Mouse (Mus musculus) neural tube, embryonic 12.5 days (tissue): Measurements from ENCODE around the gene Socs1. TPM values are rescaled to one million over a fixed set of nuclear protein-coding genes. Genes with fewer than 3 reads are reported as not detected.
"Not testable (repeated sequence)": the region's sequence is repeated elsewhere in the genome, so short reads cannot be mapped to it uniquely, and the experiment has no call there.

Source experiments
- ATAC-seq: fragments of 200-750 bp; cut with Nextera tagmentation; 2 replicates; pipeline ENCODE4 v1.8.0; 2017; ENCODE audit warnings: low read depth, mild to moderate bottlenecking, moderate TSS enrichment, moderate library complexity; ENCODE audit not compliant: low FRiP score
- H3K27ac ChIP-seq: fragments of 300-500 bp; sonication (generic); 2 replicates; pipeline ENCODE4 v1.5.1; 2016
- H3K27me3 ChIP-seq: fragments of 300-500 bp; sonication (generic); replicated peaks from 2 replicates; pipeline ENCODE4 v1.6.1; 2016; ENCODE audit warnings: mild to moderate bottlenecking
- H3K36me3 ChIP-seq: fragments of 300-500 bp; sonication (generic); 2 replicates; pipeline ENCODE4 v1.6.1; 2016; ENCODE audit warnings: mild to moderate bottlenecking
- H3K4me1 ChIP-seq: fragments of 300-500 bp; sonication (generic); 2 replicates; pipeline ENCODE4 v1.6.1; 2016
- H3K4me2 ChIP-seq: fragments of 300-500 bp; sonication (generic); replicated peaks from 2 replicates; pipeline ENCODE4 v1.6.1; 2016; ENCODE audit warnings: mild to moderate bottlenecking
- H3K4me3 ChIP-seq: fragments of 300-500 bp; sonication (generic); 2 replicates; pipeline ENCODE4 v1.5.1; 2016
- H3K9ac ChIP-seq: fragments of 300-500 bp; sonication (generic); 2 replicates; pipeline ENCODE4 v1.6.1; 2016; ENCODE audit warnings: mild to moderate bottlenecking
- H3K9me3 ChIP-seq: fragments of 300-500 bp; sonication (generic); 2 replicates; pipeline ENCODE4 v1.6.1; 2016; ENCODE audit warnings: mild to moderate bottlenecking
- WGBS: fragments of 180-500 bp; shearing (Covaris S2); methylation state at CpG from one replicate; pipeline ENCODE4 v1.1.7; 2016; 5-methylcytosine and 5-hydroxymethylcytosine counted together
- polyA plus RNA-seq: library from polyadenylated mRNA; unstranded; fragments of >200 nt; fragmentation: Nextera tagmentation; extraction: Ambion mirVana; gene quantifications from 2 replicates; pipeline ENCODE4 v1.2.1, GENCODE M21; 2016

The Socs1 gene
- polyA plus RNA-seq, 1 experiment from 2014 or later = 3.6 TPM

DNA sequence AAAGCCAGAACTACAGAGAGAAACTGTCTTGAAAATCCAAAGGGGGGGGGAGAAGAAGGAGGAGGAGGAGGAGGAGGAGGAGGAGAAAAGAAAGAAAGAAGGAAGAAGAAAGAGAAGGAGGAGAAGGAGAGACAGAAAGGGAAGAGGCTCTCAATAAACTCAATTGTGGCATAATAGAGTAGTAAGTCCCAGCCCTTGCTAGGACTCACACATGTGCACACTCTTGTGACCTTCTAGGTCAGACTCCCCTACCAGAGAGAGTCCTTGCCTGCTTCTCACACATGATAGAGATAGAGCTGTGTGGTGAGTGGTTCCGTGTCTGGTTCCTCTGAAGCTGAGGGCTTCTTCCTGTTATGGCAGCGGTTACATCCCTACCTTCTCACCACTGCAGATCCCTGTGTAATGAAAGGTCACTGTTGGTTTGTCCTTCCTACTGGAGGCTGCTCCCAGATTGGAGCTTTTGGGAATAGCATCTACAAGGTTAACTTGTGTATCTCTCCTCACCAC lies 27.6 kb upstream of the Socs1 start, which contains the start of gene Gm11172:
TSS of gene Gm11172 (plus strand) at position 51 of the 507 bp plus-strand sequence.
- Histone ChIP-seq H3K27ac (no peak within 1 kb of the TSS), H3K4me1 (no peaks in the 10 kb centered on the region), H3K27me3 (no peaks in the 10 kb centered on the region), H3K9ac (no peak within 1 kb of the TSS), H3K4me2 (no peak within 1 kb of the TSS), H3K9me3 (no peaks in the 10 kb centered on the region), H3K4me3 (no peak within 1 kb of the TSS), H3K36me3 (no peaks in the 10 kb centered on the region)
- 92% methylated on average over 2 of the region's 2 CpGs for WGBS
- ATAC-seq = no peak

DNA sequence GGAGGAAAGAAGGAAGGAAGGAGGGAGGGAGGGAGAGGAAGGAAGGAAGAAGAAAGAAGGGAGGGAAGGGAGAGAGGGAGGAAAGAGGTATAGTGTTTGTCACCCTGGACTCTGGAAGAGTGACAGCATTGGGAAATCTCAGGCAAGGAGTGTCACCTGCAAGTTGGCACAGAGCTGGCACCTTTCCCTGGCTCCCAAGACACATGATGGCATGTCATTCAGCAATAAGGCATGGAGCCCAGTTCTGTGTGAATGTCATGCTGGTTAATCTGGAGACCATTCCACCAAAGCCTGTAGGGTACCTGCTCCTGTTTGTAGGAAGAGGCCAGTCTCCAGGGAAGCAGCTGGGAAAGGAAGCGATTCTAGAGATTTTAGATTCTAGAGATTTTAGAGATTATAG lies 25.0 kb upstream of the Socs1 start:
- Histone ChIP-seq H3K4me3 (no peak overlapping the region), H3K36me3 (no peaks in the 10 kb centered on the region), H3K27ac (no peak overlapping the region), H3K4me1 (no peaks in the 10 kb centered on the region), H3K27me3 (no peaks in the 10 kb centered on the region), H3K9me3 (no peaks in the 10 kb centered on the region), H3K4me2 (no peak overlapping the region), H3K9ac (no peak overlapping the region)
- 97% methylated on average over 1 of the region's 1 CpGs for WGBS
- ATAC-seq = no peak

DNA sequence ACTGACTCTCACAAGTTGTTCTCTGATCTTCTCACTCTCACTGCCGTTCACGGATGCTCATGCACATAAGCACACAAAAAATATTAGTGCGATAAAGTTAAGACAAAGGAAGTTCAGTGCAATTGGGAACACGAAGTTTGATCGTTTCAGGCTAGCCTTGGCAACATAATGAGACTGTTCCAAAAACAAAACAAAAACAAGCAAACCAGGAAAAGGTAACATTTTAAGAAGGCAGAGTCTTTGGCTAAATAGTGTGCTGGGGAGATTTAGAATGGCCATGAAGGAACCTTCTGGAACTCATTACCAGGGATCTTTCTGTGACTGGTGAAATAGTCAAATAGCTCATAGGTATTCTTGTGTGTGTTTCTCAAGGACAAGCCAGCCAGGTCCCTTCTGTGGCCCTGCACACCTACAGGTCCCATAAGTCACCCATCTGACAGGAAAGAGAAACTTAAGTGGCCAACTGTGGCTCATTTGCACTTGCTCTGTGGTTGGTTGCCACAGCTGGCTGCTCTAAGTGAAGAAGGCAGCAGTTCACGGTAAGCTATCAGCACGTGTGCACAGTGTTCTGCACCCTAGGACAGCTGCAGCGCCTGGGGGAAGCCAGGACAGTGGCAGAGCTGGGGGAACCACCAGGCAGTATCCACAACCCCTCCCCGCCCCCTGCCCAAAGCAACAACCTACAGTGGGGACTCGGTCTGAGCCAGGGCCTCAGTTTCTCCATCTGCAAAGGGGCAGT lies 20.6 kb upstream of the Socs1 start, which contains the start of gene Prm1:
TSS of gene Prm1 (minus strand) at position 51 of the 739 bp plus-strand sequence.
- no peaks in the 10 kb centered on the region for H3K9me3 ChIP-seq
- ATAC-seq = no peak
- no peaks in the 10 kb centered on the region for H3K4me1 ChIP-seq
- no peak within 1 kb of the TSS for H3K4me2 ChIP-seq
- no peak within 1 kb of the TSS for H3K9ac ChIP-seq
- 80% methylated on average over 10 of the region's 10 CpGs for WGBS
- H3K27ac ChIP-seq = no peak within 1 kb of the TSS
- H3K27me3 ChIP-seq = no peaks in the 10 kb centered on the region
- H3K4me3 ChIP-seq = no peak within 1 kb of the TSS
- no peaks in the 10 kb centered on the region for H3K36me3 ChIP-seq

DNA sequence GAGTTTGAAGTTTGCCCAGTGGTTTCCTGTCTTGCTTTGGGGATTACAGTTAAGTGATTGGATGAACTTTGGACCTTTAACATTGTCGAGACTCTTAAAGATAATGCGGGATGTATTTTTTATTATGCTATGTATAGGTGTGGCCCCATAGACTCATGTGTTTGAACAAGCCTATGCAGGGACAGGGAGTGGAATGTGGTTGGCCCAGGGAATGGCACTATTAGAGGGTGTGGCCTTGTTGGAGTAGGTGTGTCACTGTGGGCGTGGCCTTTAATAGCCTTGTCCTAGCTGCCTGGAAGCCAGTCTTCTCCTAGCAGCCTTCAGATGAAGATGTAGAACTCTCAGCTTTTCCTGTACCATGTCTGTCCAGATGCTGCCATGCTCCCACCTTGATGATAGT lies 17.1 kb upstream of the Socs1 start:
- H3K9ac ChIP-seq, H3K9me3 ChIP-seq, H3K36me3 ChIP-seq, H3K4me2 ChIP-seq, H3K4me1 ChIP-seq, H3K27ac ChIP-seq, H3K4me3 ChIP-seq, ATAC-seq, H3K27me3 ChIP-seq: not testable (repeated sequence)
- 79% methylated on average over 3 of the region's 3 CpGs for WGBS

DNA sequence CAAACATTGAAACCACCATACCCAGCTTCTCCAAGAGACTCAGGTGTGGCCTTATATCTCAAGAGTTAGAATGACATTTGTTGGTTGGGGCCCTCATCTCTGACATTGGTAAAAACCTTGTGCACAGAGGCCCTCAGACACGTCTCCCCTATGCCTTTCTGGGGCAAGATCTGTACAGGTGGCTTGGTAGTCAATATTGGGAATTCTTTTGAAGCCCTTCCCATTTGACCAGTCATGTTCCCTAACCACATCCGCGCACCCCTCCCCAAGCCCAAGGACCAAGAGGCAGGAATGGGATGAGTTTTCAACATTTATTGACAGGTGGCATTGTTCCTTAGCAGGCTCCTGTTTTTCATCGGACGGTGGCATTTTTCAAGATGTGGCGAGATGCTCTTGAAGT lies 10.7 kb upstream of the Socs1 start, which contains the start of gene Prm2:
TSS of gene Prm2 (minus strand) at position 101 of the 400 bp plus-strand sequence.
- no peak for ATAC-seq
- Histone ChIP-seq H3K27me3 (0 out of 2 replicates have a peak, but pooled peaks cover 5% of the 10 kb centered on the region), H3K36me3 (no peaks in the 10 kb centered on the region), H3K27ac (no peak within 1 kb of the TSS), H3K9ac (no peak within 1 kb of the TSS), H3K4me2 (no peak within 1 kb of the TSS), H3K4me3 (no peak within 1 kb of the TSS), H3K9me3 (no peaks in the 10 kb centered on the region), H3K4me1 (no peaks in the 10 kb centered on the region)
- 78% methylated on average over 6 of the region's 6 CpGs for whole genome bisulfite sequencing

DNA sequence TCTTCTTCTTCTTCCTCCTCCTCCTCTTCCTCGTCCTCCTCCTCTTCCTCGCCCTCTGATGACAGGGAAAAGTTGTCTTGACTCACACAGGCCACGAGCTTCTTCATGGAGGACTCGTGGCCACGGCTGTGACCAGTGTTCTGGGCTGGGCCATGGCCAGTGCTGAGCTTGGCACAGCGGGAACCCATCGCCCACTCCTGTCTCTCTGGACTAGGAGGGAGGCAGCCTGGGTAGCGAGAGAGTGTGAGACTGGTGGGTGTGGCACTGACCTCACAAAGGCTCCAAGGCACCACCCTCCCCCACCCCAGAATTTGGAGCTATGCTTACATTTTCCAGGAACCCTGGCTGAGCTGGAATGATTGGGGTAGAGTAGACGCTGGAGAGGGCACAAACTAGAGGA lies 5.4 kb upstream of the Socs1 start, which contains the start of gene Prm3:
TSS of gene Prm3 (minus strand) at position 213 of the 400 bp plus-strand sequence.
- Histone ChIP-seq H3K9me3 (no peaks in the 10 kb centered on the region), H3K9ac (no peak within 1 kb of the TSS), H3K4me1 (peaks cover 8% of the 10 kb centered on the region), H3K27ac (no peak within 1 kb of the TSS), H3K36me3 (no peaks in the 10 kb centered on the region), H3K4me2 (no peak within 1 kb of the TSS), H3K27me3 (0 out of 2 replicates have a peak, but pooled peaks cover 4% of the 10 kb centered on the region), H3K4me3 (no peak within 1 kb of the TSS)
- no peak for ATAC-seq
- 86% methylated on average over 9 of the region's 9 CpGs for WGBS

DNA sequence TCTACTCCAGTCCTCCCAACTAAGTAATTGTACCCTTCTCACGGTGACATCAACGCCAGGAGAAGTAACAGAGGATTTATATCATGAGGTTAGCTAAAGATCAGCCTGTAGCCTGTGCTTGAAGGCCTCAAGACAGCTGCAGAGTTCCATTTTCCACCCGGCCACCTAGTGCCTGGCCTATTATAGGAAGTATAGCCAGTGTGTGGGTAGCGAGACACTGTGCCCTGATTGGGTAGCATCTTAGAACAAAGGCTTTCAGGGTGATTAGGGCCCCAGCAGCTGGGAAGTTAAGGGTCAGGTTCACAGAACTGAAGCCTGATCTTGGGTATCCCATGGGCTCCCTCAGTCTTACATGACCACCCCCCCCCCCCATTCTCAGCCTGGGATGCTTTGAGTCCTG lies 3.5 kb upstream of the Socs1 start:
- no peak overlapping the region for H3K9ac ChIP-seq
- no peak for ATAC-seq
- H3K27ac ChIP-seq = no peak overlapping the region
- H3K36me3 ChIP-seq = no peaks in the 10 kb centered on the region
- 48% methylated on average over 4 of the region's 4 CpGs for WGBS
- no peaks in the 10 kb centered on the region for H3K9me3 ChIP-seq
- peaks cover 15% of the 10 kb centered on the region for H3K4me1 ChIP-seq
- no peak overlapping the region for H3K4me2 ChIP-seq
- no peak overlapping the region for H3K4me3 ChIP-seq
- peaks cover 15% of the 10 kb centered on the region; the same call in 1 of the 2 replicates for H3K27me3 ChIP-seq

DNA sequence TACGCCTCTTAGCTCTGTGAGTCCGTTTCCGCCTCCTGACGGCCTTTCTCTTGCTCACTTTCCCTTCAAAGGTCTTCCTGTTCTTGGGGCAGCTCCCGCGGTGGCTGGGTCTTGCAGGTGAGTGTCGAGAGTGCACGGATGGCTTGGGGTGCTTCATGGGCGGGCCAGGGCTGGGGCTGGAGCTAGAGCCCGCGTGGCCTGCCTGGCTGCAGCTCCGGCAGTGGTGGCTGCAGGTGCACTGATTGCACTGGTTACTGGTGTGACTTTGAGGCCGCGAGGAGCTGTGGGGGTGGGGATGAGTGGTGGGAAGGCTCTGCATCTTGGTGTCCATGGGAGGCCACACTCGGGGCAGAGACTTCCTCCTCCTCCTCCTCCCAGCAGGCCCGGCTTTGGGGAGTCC lies 2.9 kb upstream of the Socs1 start, which contains the start of gene Tnp2:
TSS of gene Tnp2 (minus strand) at position 390 of the 400 bp plus-strand sequence.
- no peaks in the 10 kb centered on the region for H3K9me3 ChIP-seq
- no peak for ATAC-seq
- peaks cover 20% of the 10 kb centered on the region; the same call in 1 of the 2 replicates for H3K27me3 ChIP-seq
- 53% methylated on average over 16 of the region's 16 CpGs for WGBS
- H3K9ac ChIP-seq = no peak within 1 kb of the TSS
- H3K4me2 ChIP-seq = no peak within 1 kb of the TSS
- peaks cover 17% of the 10 kb centered on the region for H3K4me1 ChIP-seq
- no peak within 1 kb of the TSS for H3K4me3 ChIP-seq
- no peaks in the 10 kb centered on the region for H3K36me3 ChIP-seq
- H3K27ac ChIP-seq = no peak within 1 kb of the TSS

DNA sequence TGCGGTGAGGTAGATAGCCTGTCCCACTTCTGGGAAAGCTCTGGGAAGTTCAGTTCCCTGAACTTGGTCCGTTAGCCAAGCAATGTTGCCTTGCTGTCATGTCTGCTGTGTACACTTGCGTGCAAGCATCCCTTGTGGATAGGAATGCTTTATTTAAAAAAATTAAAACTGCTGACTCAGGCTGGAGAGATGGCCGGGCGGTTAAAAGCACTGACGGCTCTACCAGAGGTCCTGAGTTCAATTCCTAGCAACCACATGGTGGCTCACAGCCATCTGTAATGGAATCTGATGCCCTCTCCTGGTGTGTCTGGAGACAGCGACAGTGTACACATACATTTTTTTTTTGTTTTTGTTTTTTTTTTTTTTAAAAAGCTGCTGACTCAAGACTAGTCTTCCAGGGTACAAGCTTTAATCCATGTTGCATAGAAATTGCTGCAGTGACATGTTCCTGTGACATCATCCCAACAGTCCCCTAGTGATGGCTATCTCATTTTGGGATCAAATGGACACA lies 2.3 kb upstream of the Socs1 start:
- Histone ChIP-seq H3K27me3 (peaks cover 26% of the 10 kb centered on the region; the same call in 1 of the 2 replicates), H3K9me3 (no peaks in the 10 kb centered on the region), H3K27ac (no peak overlapping the region), H3K36me3 (no peaks in the 10 kb centered on the region), H3K9ac (no peak overlapping the region), H3K4me3 (no peak overlapping the region), H3K4me1 (peaks cover 22% of the 10 kb centered on the region), H3K4me2 (no peak overlapping the region)
- no peak for ATAC-seq
- 87% methylated on average over 7 of the region's 7 CpGs for WGBS

DNA sequence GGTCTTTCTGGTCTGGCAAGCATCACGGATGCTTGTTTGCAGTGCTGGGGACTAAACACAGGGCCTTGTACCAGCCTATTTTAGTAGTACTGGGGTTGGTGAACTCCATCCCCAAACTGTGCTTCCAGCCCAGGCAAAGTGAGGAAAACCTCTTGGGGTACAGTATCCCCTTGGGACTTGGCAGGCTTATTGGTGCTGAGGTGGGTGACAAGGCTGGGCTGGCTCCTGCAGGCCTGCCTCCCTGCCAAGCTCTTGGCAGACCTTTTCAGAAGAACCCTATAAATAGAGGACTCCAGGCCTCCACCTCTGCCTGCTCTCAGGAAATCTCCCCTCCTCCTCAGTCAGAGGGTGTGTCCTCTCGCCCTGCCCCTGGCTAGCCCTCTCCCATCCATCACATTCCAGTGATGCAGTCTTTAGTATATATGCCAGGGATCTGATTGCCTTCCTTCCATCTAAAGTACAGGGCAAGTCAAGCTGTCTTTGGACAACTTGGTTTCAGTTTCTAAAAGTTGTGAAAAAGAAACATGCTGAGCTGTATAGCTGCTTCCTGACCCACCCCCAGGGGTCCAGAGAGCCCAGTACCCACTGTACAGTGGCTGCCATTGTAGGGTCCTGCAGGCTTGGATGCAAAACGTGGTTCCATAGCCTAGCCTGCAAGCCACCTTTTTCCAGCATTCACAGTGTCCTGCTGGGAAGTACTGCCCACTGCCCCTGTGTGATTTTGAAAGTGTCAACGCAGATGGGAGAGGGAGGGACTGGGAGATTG lies 1.6 kb upstream of the Socs1 start:
- Histone ChIP-seq H3K9me3 (no peaks in the 10 kb centered on the region), H3K36me3 (no peaks in the 10 kb centered on the region), H3K4me1 (peaks cover 26% of the 10 kb centered on the region), H3K9ac (no peak overlapping the region), H3K27me3 (peaks cover 30% of the 10 kb centered on the region; the same call in 1 of the 2 replicates), H3K27ac (no peak overlapping the region), H3K4me2 (peak overlapping the region; percentile 99; the same call in 1 of the 2 replicates), H3K4me3 (no peak overlapping the region)
- ATAC-seq = no peak
- WGBS = 63% methylated on average over 4 of the region's 4 CpGs

DNA sequence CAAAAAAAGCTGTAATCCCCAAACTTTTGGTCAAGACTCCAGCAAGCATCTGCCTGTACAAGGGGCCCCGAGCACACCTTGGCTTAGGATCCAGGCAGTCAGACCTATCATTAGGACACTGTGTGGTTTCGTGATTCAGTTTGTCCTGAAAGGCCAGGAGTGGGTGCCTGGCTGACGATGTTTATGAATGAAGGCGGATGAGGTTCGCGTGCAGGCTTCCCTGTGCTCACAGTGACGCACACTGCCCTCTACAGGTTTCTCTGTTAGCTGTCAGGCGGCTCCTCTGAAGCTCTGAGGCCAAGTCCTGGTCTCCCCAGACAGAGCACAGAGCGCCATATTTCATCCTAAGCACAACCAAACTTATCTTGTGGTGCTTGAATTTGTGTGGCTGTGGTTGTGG lies 952 bp upstream of the Socs1 start:
- H3K4me2 ChIP-seq = peak overlapping the region; percentile 99
- peaks cover 26% of the 10 kb centered on the region for H3K4me1 ChIP-seq
- ATAC-seq = peak; percentile 42
- no peaks in the 10 kb centered on the region for H3K9me3 ChIP-seq
- no peaks in the 10 kb centered on the region for H3K36me3 ChIP-seq
- H3K4me3 ChIP-seq = peak overlapping the region; percentile 68
- H3K9ac ChIP-seq = peak overlapping the region; percentile 73
- H3K27me3 ChIP-seq = peaks cover 30% of the 10 kb centered on the region; the same call in 1 of the 2 replicates
- 0 out of 2 replicates have a peak overlapping the region, but pooled peaks have one; percentile 65 for H3K27ac ChIP-seq
- WGBS = 3% methylated on average over 9 of the region's 9 CpGs
